Mouse (Mus musculus): ENCODE measurements around the gene Msl3l2.

The Msl3l2 gene

DNA sequence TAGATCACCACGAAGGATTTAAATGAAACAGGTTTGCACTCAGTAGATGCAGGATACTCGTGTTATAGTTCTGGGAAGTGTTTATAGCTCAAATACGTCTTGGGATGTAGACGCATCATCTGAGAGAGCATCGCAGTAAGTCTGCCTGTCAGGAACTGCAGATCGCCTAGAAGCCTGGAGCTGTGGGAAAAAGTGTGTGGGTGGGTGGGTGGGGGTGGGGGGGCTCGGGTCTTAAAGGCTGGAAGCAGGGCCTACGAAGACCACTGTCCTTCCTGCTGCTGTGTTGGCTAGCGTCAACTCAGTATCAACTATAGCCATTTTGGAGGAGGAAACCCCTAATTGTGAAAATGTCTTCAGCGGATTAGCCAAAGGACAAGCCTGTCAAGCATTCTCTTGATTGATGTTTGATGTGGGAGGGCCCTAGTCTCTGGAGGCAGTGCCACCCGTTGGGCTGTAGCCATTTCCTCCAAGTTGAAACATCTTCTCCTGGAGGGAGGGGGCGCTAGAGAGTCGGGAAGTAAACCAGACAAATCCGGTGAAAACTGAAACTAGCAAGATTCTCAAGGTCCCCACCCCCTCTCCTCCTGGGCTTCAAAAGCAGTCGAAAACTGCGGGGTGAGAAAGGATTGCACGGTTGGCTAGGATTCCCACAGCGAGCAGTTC, at the start of gene Msl3l2:
TSS of gene Msl3l2 (plus strand) at position 585 of the 663 bp plus-strand sequence.
- peak; percentile 91 for DNase-seq (ENCODE audit: low spot score in 2 of 2)

DNA sequence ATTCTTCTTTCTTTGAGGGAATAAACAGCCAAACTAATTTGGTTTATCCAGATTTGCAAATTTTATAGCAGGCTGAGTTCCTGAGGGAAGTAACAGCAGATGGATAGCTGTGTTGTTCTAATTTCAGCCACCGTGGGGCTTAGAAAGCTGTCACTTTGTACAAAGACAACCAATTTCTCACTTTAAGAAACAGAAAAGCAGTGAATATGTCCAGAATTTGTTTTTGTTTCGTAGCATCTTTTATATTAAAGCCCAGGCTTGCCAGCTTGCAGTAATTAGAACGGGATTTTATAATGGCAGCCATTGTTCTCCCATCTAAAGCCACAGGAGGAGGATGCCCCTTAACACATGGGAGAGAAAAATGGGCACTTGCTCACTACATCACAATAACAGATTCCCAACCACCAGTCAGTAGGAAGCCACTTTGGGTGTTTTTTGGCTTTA, 47.7 kb upstream of the Msl3l2 start:
- DNase-seq (ENCODE audit: low spot score in 2 of 2): no peak

DNA sequence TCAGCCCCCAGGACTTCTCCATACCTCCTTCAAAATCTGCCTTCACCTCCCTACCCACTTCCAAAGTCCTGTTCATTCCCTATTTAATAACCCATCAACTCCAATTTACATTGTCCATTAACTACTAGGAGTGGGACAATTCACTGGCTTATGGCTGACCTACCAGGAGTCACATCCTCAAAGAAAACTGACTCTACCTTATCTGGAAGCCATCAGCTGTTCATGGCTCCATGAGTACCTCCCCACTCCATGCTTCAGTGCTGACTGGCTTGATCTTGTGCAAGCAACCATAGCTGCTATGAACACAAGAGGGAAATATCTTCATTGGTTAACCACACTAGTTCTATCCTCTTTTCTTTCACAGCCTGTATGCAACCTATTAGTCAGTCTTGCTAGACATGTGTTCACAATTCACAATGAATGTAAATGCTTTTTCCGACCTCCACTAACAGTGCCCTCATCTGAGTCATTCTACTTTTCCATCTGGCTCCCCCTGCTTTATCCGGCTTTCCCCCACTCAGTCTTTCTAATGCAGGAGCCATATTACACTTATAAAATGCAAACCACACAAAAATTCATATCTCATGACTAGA, 45.4 kb upstream of the Msl3l2 start:
- DNase-seq (ENCODE audit: low spot score in 2 of 2): no peak

DNA sequence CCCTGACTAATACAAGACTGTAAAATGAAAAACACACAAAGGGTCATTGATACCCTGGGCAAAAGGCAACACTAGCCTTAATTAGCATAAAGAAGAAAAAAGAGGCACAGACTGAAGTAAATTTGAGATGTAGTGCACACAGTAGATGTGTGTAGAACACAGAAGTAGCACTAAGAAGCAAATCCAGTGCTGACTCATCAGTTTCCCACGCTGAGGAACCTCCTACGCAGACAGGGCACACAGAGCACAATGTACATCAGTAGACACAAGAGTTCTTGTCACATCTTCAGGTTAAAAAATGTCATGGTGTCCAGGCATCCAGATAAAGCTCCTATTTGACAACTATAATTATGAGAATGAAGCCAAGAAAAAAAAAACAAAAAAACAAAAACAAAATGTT, 44.0 kb upstream of the Msl3l2 start:
- no peak for DNase-seq (ENCODE audit: low spot score in 2 of 2)

DNA sequence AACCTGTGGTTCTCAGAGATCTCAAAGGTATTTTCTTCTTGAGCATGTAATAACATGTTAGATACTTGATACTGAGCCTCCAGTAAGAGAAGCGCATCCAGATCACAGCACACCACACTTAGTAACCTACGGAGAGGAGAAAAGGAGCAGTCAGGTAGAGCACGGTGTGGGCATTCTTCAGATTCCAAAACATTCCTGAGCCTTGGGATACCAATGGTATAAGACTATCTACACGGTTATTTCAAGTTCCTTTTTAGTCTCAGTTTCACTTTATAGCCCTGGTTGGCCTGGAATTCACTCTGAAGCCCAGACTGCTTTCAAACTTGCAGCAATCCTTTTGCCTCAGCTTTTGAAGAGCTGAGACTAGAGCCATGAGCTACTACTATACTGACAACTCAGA, 17.0 kb upstream of the Msl3l2 start:
- DNase-seq (ENCODE audit: low spot score in 2 of 2): no peak

DNA sequence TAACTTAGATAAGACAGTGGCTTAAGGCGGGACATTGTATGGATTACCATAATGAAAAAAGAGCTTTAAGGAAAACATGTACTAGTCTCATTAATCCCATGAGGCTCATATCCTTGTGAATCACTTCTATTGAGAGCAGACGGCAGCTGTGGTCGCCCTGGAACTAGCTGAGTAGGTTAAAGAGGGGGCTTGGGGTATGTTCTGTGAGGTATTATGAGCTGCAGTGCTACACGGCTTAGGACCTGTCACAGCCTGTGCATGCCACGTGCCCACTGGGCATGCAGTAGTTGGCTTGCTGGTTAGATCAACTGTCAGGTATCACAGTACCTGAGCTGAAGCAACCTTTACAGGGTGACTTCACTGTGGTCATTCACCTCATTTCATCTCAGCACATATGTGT, 12.1 kb upstream of the Msl3l2 start:
- no peak for DNase-seq (ENCODE audit: low spot score in 2 of 2)

DNA sequence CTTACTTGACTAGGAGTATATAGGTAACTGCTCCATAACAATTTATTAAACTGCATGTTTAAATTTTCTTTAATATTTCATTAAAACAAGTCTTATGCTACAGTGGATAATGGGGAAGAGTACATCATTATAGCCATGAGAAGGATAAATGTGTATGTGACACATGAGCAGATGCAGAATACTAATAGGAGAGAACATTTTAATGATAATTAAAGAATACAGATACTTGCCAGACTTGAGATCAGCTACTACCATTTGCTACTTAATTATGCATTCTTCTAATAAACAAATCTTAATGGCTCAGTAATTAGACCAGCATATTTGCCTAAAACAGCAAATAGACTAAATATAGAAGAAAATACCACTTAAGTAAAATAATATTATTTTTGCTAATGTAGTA, 10.0 kb upstream of the Msl3l2 start:
- DNase-seq (ENCODE audit: low spot score in 2 of 2): no peak

DNA sequence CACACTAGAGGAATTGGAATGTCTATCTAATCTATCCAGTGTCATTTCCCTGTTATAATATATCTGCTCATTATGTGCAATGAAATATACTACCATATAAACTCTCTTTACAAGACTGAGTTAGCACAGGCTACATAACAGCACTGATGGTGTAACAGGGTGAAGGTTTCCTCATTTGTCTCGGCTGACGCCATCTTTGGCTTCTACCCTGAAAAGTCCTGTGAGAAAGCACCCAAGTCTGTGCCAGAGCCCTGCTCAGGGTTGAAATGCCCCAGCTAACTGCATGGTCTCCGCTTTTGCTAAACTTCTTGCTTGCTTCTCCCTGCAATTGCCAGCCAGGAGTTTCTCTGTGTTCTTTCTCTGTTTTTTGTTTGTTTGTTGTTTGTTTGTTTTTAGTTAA, 7.6 kb upstream of the Msl3l2 start:
- no peak for DNase-seq (ENCODE audit: low spot score in 2 of 2)

DNA sequence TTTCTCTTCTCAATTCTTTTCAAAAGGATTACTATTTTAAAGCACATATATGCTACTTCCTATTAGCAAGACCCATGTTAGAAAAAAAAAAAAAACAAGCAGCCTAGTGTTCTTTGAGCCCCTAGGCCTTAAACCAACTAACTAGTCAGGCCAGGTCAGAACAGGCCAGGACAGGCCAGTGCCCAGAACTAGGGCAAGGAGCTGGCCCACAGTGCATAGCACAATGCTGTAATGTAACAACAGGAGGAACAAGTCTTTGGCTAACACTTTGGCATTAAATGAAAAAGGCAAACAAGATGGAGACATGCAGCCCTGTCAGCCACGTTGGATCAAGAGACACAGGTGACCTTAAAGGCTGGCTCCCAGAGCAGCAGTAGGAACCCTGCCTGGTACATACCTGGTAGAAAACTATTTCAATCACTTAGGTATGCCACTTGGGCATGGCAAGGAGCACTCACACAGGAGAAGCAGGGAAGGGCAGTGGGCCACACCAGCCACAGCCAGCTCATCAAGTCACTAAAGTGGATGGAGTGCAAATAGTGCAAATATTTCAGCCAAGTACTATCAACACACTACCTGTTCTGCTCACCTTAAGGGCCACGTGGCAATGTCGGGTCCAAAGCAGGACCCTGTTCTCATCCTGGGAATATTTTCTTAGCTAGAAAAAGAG, 6.9 kb upstream of the Msl3l2 start:
- DNase-seq (ENCODE audit: low spot score in 2 of 2): no peak

DNA sequence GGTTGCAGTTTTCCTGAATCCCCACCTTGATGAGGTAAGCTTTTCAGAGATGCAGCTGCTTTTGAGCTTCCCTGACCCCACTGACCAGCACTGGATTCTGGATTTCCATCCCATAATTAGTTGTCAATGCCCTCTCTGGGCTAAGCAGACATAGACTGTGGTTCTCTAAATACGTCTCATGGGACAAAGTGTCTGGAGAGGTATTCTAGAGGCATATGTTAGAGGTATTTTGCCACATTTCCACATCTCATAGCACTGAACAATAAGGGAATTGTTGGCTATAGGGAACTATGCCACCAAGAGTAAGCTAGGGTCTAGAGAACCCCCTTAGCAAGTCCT, 248 bp downstream of the Msl3l2 start:
- DNase-seq (ENCODE audit: low spot score in 2 of 2): no peak

DNA sequence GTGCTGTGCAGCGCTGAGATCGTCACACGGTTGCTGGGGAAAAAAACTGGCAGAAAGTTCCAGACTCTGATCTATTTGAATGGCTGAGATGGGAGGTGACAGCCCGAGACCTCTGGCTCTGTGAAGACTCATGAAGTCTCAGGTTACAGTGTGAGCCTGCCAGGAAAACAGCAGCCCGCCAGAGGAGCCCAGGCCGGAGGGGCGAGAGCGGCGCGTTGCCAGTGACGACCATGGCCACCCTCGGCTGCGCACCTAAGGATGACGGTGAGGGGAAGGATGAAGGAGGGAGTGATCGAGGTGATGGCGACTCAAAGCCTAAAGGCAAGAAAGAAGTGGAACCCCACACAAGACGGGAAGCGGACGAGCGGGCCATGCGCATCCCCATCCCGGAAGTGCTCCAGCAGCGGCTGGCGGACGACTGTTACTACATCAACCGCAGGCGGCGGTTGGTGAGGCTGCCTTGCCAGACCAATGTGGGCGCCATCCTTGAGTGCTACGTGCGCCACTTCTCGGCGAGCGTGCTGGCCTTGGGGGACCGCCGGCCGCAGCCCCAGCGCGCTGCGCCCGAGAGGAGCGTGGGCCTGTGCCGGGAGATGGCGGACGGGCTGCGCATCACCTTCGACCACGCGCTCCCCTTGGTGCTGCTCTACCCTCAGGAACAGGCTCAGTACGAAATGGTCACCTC, 8.4 kb downstream of the Msl3l2 start:
- peak; percentile 50 to 61 for DNase-seq (ENCODE audit: low spot score in 2 of 2)

DNA sequence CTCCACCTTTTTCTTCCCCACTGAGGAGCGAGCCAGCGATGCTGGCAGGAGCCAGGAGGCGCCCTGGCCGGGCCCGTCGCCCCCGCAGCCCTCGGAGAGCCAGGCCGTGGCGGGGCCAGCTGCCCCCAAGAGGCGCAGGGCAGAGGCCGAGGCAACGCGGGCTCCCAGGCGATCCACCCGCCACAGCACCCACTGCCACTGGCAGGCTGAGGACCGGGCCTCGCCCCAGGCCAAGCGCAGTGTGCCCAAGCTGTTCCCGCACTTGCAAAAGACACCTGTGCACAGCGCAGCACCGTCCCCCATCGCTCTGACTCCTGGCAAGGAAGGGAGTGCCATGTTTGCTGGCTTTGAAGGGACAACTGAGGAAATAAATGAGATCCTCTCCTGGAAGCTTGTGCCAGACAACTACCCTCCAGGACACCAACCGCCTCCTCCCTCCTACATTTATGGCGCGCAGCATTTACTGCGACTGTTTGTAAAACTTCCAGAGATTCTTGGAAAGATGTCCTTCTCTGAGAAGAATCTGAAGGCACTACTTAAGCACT, 9.0 kb downstream of the Msl3l2 start:
- no peak for DNase-seq (ENCODE audit: low spot score in 2 of 2)

DNA sequence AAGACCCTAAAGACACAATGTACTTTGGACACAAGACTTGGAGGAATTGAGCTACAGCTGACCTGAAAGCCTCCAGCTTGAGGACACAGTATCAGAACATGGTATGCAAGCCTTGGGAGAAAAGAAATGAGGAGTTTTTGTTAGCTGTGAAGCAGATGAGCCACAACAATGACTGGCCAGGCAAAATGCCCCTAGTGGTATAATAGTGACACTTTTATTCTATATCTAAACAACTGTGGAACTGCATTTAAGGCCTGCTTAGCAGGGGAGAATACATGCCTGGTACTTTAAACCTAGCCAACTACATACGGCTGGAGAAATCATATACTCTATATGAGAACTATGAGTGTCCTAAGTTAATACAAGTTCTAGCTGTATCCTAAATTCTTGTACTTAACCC, 20.3 kb downstream of the Msl3l2 start:
- no peak for DNase-seq (ENCODE audit: low spot score in 2 of 2)

DNA sequence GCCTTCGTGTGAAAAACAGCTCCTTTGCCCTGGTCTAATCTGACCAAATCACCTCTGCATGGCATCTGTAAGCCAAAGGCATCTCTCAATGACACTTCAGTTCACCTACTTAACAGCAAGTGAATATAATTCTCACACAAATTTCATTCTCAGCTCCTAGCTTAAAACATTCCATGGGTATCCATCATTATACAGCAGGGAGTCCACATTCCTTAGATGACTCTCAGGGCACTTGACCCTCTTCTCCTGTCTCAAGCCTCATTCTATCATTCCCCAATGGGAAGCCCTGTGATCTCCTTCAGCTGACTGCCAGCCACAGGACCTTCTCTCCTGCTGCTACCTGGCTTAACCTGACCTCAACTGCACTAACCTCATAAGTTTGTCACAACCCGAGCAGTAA, 22.9 kb downstream of the Msl3l2 start:
- DNase-seq (ENCODE audit: low spot score in 2 of 2): no peak

DNA sequence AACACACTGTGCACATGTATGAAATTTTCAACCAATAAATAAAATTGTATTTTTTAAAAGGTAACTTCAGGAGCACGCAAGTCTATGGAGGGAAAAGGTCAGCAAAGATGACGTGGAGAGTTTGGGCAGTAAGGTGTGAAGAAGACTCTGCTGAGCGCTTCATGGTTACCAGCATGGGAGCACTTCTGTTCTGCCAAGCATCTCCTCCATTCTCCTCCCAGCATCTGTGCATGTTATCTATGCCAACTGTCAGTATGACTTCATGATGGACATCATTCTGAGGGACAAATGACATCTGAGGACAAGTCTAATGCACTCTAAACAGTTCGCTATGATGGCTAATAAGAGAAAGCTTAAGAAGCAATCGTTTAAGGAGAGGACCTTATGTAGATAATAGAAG, 30.5 kb downstream of the Msl3l2 start:
- no peak for DNase-seq (ENCODE audit: low spot score in 2 of 2)

DNA sequence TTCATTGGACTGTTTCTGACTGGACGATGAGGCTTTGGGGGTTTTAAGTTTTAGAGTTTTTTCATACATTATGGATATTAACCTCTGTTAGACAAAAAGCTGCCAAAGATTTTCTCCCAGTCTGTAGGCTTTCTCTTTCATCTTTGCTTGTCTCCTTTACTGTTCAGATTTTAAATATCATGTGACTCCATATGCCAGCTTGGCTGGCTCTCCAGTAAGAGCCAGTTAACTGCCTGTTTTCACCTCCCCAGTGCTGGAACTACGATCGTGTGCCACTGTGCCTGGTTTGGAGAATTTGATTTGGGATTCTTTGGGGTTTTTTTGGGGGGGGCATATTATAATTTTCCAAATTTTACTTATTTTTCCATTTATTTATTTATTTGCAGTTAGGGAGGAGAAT, 42.2 kb downstream of the Msl3l2 start:
- DNase-seq (ENCODE audit: low spot score in 2 of 2): no peak

DNA sequence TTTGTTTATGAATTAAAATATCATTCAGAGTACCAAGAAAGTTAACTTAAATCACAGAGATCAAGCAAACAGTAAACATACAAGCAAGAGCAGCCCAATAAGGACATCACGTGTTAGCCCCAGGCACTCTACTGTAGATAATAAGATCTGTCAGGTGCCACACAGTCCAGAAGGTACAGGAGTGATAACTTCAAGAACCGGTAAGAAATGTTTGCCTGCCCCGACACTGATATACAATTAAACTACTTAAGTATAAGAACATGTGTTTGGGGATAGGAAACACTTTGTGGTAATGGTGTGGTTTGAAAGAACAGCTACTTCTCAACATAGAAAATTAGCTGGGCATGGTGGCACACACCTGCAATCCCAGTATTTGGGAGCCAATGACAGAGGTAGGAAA, 50.2 kb downstream of the Msl3l2 start:
- DNase-seq (ENCODE audit: low spot score in 2 of 2): no peak

DNA sequence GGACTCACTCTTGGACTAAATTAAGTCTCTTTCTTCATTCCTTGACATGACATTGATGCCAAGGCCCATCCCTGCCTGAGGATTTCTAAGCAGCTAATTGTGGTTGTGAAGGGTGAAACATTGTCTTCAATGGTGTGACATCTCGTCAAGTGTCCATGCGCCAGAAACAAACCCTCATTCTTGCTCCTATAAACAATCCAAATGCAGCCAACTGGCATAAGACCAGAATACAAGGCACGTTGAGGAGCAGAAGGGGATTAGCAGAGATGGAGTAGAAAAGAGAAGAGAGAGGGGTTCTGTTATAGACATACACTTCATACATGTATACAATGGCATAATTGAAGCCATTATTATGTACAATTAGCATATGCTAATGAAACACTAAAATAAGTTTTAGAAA, 51.5 kb downstream of the Msl3l2 start:
- no peak for DNase-seq (ENCODE audit: low spot score in 2 of 2)

DNA sequence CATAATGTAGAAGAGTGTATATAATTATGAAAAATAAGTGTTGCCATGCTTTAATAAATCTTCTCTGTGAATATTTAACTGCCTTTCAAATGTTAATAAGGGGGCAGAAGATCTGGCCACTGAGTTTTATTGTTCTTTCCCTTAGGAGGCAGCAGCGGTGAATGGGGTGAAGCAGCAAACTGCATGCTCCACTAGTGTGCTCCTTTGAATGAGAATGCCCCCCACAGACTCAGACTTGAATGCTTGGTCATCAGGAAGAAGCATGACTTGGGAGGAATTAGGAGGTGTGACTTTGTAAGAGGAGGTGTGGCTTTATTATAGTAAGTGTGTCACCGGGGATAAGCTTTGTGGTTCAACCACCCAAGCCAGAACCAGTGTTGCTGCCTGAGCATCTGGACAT, 52.0 kb downstream of the Msl3l2 start:
- no peak for DNase-seq (ENCODE audit: low spot score in 2 of 2)

DNA sequence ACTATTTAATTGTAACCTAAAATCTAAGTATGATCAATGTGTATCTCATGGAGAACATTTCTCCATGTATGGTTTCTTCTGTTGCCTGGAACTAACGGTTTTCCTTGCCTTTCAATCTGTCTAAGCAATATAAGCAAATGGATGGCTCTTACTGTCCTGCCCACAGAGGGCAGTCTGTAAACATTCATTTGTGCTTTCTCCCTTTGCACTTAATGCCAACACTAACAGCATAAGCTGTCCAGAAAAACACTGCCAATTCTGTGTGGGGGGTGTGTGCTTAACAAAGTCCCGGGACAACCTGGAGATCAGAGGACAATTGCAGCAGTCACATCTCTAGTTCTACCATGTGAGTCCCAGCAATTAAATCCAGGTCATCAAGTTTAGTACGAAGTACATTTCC, 57.7 kb downstream of the Msl3l2 start:
- peak in 1 of 2 experiments; percentile 3 for DNase-seq (ENCODE audit: low spot score in 2 of 2)

DNA sequence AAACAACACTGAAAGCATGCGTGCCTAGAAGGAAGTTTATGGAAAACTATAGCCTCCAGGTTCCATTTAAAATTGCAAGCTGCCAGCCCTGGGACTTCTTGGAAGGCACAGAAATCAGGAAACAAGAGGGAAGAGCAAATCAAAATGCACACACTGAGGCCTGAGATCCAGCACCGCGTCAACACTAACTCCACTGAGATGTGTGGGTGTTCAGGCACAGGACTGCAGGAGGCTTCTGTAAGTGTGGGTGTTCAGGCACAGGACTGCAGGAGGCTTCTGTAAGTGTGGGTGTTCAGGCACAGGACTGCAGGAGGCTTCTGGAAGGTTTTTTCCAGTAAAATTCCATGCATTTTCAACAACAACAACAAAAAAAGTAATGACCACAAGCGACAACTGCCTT, 59.0 kb downstream of the Msl3l2 start:
- no peak for DNase-seq (ENCODE audit: low spot score in 2 of 2)
